Mouse (Mus musculus) neural tube, embryonic 15.5 days (tissue): Measurements from ENCODE around the gene Emid1. TPM values are rescaled to one million over a fixed set of nuclear protein-coding genes. Genes with fewer than 3 reads are reported as not detected.
"Not testable (repeated sequence)": the region's sequence is repeated elsewhere in the genome, so short reads cannot be mapped to it uniquely, and the experiment has no call there.

Experiments used
- ATAC-seq: fragments of 200-750 bp; cut with Nextera tagmentation; 2 replicates; pipeline ENCODE4 v1.8.0; 2017; ENCODE audit warnings: mild to moderate bottlenecking, moderate TSS enrichment, moderate library complexity; ENCODE audit not compliant: low FRiP score
- H3K27ac ChIP-seq: fragments of 300-500 bp; sonication (generic); replicated peaks from 2 replicates; pipeline ENCODE4 v1.5.1; 2015; ENCODE audit warnings: mild to moderate bottlenecking, inconsistent platforms
- H3K27me3 ChIP-seq: fragments of 300-500 bp; sonication (generic); replicated peaks from 2 replicates; pipeline ENCODE4 v1.6.1; 2015; ENCODE audit warnings: inconsistent platforms
- H3K36me3 ChIP-seq: fragments of 300-500 bp; sonication (generic); 2 replicates; pipeline ENCODE4 v1.6.1; 2015; ENCODE audit warnings: inconsistent platforms
- H3K4me1 ChIP-seq: fragments of 300-500 bp; sonication (generic); 2 replicates; pipeline ENCODE4 v1.6.1; 2015; ENCODE audit warnings: inconsistent platforms
- H3K4me2 ChIP-seq: fragments of 300-500 bp; sonication (generic); 2 replicates; pipeline ENCODE4 v1.6.1; 2015; ENCODE audit warnings: inconsistent platforms, mild to moderate bottlenecking, moderate library complexity
- H3K4me3 ChIP-seq: fragments of 300-500 bp; sonication (generic); replicated peaks from 2 replicates; pipeline ENCODE4 v1.5.1; 2015; ENCODE audit warnings: mild to moderate bottlenecking, inconsistent platforms
- H3K9ac ChIP-seq: fragments of 300-500 bp; sonication (generic); replicated peaks from 2 replicates; pipeline ENCODE4 v1.6.1; 2015; ENCODE audit warnings: mild to moderate bottlenecking, inconsistent platforms
- H3K9me3 ChIP-seq: fragments of 300-500 bp; sonication (generic); replicated peaks from 2 replicates; pipeline ENCODE4 v1.6.1; 2016; ENCODE audit warnings: inconsistent platforms
- WGBS: fragments of 180-500 bp; shearing (Covaris S2); methylation state at CpG from one replicate; pipeline ENCODE4 v1.1.7; 2015; ENCODE audit warnings: mixed read lengths; 5-methylcytosine and 5-hydroxymethylcytosine counted together
- polyA plus RNA-seq: library from polyadenylated mRNA; unstranded; fragments of >200 nt; fragmentation: Nextera tagmentation; extraction: Ambion mirVana; gene quantifications from 2 replicates; pipeline ENCODE4 v1.2.1, GENCODE M21; 2015

Gene Emid1
- polyA plus RNA-seq, 1 experiment from 2014 or later = 20.1 TPM

DNA sequence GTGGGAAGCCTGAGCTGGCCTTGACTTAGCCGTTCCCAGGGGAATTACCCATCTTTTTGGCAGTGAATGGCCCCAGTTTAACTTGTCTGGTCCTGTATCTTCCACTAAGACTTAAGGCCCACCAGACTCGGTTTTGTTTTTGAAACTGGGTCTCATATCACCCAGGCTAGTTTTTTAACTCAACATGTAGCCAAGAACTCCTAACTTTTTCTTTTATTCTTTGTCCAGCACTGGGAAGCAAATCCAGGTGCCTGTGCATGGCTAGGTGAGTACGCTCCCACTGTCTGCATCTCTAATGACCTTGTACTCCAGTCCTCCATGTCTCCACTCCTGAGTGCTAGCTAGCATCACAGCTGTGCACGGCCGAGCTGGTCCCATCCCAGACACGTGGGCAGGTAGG, 50.4 kb downstream of the Emid1 start:
- peaks cover 33% of the 10 kb centered on the region for H3K4me1 ChIP-seq
- no peaks in the 10 kb centered on the region for H3K9me3 ChIP-seq
- ATAC-seq = no peak
- 76% methylated on average over 6 of the region's 6 CpGs for WGBS
- H3K4me2 ChIP-seq = peak overlapping the region; percentile 72
- no peak overlapping the region; the same call in 1 of the 2 replicates for H3K27ac ChIP-seq
- peaks cover 15% of the 10 kb centered on the region; the same call in 1 of the 2 replicates for H3K36me3 ChIP-seq
- no peaks in the 10 kb centered on the region for H3K27me3 ChIP-seq
- H3K4me3 ChIP-seq = no peak overlapping the region
- H3K9ac ChIP-seq = no peak overlapping the region

DNA sequence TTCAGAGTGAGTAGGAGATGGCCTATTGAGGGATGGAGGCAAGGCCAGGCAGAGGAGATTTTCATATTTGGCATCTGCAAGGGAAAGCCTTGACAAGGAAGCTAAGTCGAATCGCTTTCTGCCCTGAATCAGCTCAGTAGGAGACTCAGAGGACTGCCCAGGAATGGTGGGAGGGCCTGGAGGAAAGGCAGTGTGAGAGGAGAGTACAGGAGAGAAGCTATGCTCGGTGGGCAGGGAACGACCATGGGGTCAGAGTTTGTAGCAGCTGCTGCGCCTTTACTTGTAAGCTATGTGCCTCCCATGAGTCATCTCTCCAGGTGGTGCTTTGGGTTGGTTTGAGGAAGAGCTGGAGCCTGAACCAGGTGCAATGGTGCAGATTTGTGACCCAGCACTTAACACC, 51.3 kb downstream of the Emid1 start:
- H3K27me3 ChIP-seq = no peaks in the 10 kb centered on the region
- H3K4me3 ChIP-seq = peak overlapping the region; percentile 97
- ATAC-seq = no peak
- H3K4me1 ChIP-seq = peaks cover 41% of the 10 kb centered on the region
- WGBS = 38% methylated on average over 5 of the region's 5 CpGs
- peaks cover 15% of the 10 kb centered on the region; the same call in 1 of the 2 replicates for H3K36me3 ChIP-seq
- H3K27ac ChIP-seq = peak overlapping the region; percentile 100
- H3K9ac ChIP-seq = peak overlapping the region; percentile 93
- peak overlapping the region; percentile 72 for H3K4me2 ChIP-seq
- no peaks in the 10 kb centered on the region for H3K9me3 ChIP-seq

DNA sequence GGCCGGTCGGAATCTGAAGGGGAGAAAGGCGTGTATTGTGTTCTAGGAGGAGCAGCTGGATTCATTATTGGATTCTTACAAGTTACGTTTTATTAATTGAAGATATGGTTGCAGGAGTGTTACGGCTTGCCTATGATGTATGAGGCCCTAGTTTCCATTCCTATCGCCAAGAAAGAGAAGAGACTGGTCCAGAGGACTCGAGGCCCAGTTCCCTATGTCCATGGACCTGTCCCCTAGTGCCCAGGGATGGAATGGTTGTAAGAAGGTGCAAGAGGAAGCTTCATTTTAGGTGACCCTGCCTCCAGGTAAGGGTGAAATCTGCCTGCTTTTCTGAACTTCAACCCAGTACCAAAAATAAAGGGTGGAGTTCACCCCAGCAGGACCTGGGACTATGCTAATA, 51.8 kb downstream of the Emid1 start:
- ATAC-seq = no peak
- peaks cover 42% of the 10 kb centered on the region for H3K4me1 ChIP-seq
- peak overlapping the region; percentile 100 for H3K27ac ChIP-seq
- no peaks in the 10 kb centered on the region for H3K9me3 ChIP-seq
- peak overlapping the region; percentile 72 for H3K4me2 ChIP-seq
- H3K9ac ChIP-seq = peak overlapping the region; percentile 93
- WGBS = under 1% methylated on average over 7 of the region's 7 CpGs
- peaks cover 10% of the 10 kb centered on the region; the same call in 1 of the 2 replicates for H3K36me3 ChIP-seq
- peak overlapping the region; percentile 97 for H3K4me3 ChIP-seq
- no peaks in the 10 kb centered on the region for H3K27me3 ChIP-seq

DNA sequence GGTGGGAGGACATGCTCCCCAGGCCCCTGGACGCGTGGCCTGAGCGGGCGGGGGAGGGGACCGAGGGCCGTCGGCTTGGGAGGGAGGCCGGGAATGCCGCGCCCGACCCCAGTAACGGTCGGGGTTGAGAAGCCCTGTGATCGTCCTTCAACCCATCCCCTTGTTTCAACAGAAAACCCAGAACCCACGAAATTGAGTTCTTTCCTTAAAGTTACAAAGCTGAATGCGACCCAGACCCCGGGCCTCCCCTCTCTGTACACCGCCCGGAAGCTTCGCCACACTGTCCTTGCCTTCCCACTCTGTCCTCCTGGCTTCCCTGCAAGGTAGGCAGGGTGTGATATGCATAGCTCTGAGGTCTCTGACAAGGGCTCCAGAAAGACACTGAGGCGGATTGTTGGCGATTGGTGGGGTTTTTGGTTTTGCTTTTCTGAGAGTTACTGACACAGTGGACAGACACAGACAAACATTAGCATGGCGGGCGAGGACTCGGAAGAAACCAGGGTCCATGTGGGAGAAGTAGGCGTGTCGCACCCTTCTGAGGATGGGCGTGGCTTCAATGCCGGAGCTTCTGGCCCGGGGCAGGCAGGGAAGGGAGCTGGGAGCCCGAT, 52.4 kb downstream of the Emid1 start:
- Histone ChIP-seq H3K4me3 (peak overlapping the region; percentile 97), H3K36me3 (peaks cover 7% of the 10 kb centered on the region; the same call in 1 of the 2 replicates), H3K27me3 (no peaks in the 10 kb centered on the region), H3K4me2 (peak overlapping the region; percentile 72), H3K9me3 (no peaks in the 10 kb centered on the region), H3K4me1 (peaks cover 42% of the 10 kb centered on the region), H3K9ac (peak overlapping the region; percentile 93), H3K27ac (peak overlapping the region; percentile 100)
- peak; percentile 79 for ATAC-seq
- 0% methylated on average over 30 of the region's 31 CpGs for WGBS

DNA sequence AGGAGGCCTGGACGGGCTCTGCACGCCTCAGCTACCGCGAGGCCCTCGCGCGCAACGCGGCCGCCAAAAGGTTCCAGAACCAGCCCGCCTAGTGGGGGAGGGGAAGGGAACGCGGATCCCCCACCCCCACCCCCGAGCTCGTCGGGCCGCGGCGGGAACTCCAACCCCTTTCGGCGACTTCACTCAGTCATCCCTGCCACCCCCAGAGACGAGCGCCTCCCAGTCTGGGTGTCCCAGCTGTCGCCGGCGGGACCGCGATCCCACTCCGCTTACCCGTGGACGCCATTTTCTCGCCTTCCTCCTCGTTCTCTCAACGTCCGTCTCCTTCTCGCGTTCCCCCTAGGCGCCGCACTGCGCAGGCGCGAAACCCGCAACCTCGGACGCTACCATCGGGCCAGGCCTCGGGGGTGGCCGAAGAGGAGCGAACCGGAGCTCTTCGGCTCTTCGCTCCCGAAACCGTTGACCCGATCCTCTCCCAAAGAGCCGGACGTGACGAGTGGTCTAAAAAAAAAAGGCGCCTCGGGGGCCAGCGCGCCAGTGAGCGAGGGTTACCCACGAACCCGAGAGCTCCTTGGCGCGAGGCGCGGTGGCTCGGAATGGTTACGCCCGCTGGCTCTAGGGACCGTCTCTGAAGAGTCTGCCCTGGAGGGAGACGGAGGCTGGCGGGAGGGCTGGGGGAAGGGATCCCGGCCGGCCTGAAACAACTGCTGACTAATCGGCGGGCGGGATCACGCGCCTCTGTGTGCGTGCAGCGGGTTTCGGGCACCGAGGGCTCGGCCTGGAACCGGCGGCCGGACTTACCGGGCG, 53.1 kb downstream of the Emid1 start, which contains the start of the genes Rhbdd3 and Ewsr1:
Gene Rhbdd3 (plus strand): TSS at position 191 of the 807 bp plus-strand sequence.
Gene Ewsr1 (minus strand): TSS at position 531 of the 807 bp plus-strand sequence.
- WGBS = under 1% methylated on average over 92 of the region's 92 CpGs
- H3K4me3 ChIP-seq = peak within 1 kb of the TSS; percentile 97
- H3K4me1 ChIP-seq = peaks cover 45% of the 10 kb centered on the region
- no peaks in the 10 kb centered on the region for H3K27me3 ChIP-seq
- ATAC-seq = peak; percentile 91
- H3K36me3 ChIP-seq = 0 out of 2 replicates have a peak, but pooled peaks cover under 1% of the 10 kb centered on the region
- H3K4me2 ChIP-seq = peak within 1 kb of the TSS; percentile 72
- no peaks in the 10 kb centered on the region for H3K9me3 ChIP-seq
- H3K27ac ChIP-seq = peak within 1 kb of the TSS; percentile 100
- peak within 1 kb of the TSS; percentile 93 for H3K9ac ChIP-seq

DNA sequence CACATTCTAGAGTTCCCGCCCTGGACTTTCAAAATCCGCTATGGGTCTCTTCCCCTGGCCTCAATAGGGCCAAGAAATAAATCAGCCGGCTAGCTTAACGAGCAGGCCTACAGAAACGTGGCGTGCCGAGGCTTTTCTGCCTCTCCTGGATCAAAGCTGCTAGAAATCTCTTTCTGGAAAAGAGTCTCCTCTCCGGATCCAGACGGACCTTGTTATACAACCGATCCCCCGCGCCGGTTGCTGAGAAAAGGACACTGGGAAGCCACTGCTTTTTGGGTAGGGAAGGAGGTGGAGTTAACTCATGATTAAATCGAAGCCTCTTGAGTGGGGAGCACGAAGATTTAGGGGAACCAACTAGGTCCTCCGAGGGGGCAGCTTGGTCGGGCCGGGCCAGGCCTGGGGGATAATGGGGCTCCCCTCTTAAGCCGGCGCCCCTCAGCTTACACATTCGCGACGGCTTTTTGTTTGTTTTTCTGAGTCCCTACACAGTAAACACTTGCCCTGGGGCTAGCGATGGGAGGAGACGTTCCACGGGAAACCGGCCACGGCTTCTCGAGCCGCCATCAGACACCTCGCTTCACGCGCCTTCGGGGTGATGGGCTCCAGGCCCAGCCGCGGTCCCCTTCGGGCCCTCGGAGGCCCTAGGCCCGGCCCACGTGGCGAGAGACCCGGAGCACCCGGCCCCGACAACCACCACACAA, 53.9 kb downstream of the Emid1 start:
- WGBS = under 1% methylated on average over 43 of the region's 44 CpGs
- 0 out of 2 replicates have a peak, but pooled peaks cover 3% of the 10 kb centered on the region for H3K36me3 ChIP-seq
- ATAC-seq = peak; percentile 10; the same call in 1 of the 2 replicates

DNA sequence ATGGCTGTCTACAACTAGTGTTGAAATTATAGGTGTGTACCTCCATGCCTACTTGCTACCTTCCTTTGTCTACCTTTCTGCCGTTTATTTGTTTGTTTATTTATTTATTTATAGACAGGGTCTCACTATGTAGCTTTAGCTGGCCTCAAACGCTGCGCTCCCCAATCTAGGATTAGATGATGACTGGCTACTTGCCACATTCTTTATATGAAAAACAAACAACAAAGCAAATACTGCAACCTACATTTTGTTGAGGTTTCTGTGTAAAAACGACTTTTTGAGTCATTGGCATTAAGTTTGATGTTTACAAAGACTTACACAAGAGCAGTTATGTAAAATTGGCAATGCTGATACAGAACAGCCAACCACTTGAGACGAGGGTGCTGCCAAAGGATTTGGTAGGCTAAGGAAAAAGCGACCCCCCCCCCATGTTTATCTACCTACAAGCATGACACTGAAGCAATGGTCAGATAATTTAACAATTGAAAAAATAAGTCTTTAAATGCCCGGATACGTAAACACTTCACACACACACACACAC, 55.5 kb downstream of the Emid1 start:
- 69% methylated on average over 8 of the region's 8 CpGs for WGBS
- H3K27me3 ChIP-seq = no peaks in the 10 kb centered on the region
- H3K9ac ChIP-seq = no peak overlapping the region
- H3K4me2 ChIP-seq = peak overlapping the region; percentile 72
- peaks cover 44% of the 10 kb centered on the region for H3K4me1 ChIP-seq
- H3K27ac ChIP-seq = no peak overlapping the region
- H3K9me3 ChIP-seq = no peaks in the 10 kb centered on the region
- peaks cover 13% of the 10 kb centered on the region for H3K36me3 ChIP-seq
- peak overlapping the region; percentile 97 for H3K4me3 ChIP-seq
- ATAC-seq = no peak

More for the DNA sequence above, 53.9 kb downstream of the Emid1 start:
- peak overlapping the region; percentile 93 for H3K9ac ChIP-seq
- peak overlapping the region; percentile 72 for H3K4me2 ChIP-seq
- peak overlapping the region; percentile 97 for H3K4me3 ChIP-seq
- H3K27me3 ChIP-seq = no peaks in the 10 kb centered on the region
- H3K9me3 ChIP-seq = no peaks in the 10 kb centered on the region
- peaks cover 45% of the 10 kb centered on the region for H3K4me1 ChIP-seq
- H3K27ac ChIP-seq = peak overlapping the region; percentile 100

DNA sequence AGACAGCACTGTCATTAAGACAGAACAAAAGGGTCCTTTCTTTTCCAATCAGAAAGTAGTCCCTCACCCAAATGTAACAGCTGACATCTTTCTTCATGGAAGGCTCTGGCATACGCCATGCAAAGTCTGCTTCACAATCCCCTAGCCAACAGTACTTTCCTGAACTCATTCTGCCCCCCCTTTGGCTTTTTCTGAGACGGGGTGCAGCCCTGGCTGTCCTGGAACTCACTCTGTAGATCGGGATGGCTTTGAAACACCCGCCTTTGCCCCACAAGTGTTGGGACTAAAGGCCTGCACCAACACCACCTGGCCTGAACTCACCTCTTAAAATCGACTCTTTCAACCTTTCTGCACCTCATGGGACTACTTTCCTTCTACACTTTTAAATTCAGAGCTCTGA, 56.2 kb downstream of the Emid1 start:
- peaks cover 18% of the 10 kb centered on the region for H3K36me3 ChIP-seq
- ATAC-seq = no peak
- 72% methylated on average over 5 of the region's 5 CpGs for WGBS
- no peak overlapping the region for H3K27ac ChIP-seq
- H3K4me1 ChIP-seq = peaks cover 38% of the 10 kb centered on the region
- H3K27me3 ChIP-seq = no peaks in the 10 kb centered on the region
- no peaks in the 10 kb centered on the region for H3K9me3 ChIP-seq
- no peak overlapping the region for H3K4me3 ChIP-seq
- H3K4me2 ChIP-seq = peak overlapping the region; percentile 72; the same call in 1 of the 2 replicates
- no peak overlapping the region for H3K9ac ChIP-seq

DNA sequence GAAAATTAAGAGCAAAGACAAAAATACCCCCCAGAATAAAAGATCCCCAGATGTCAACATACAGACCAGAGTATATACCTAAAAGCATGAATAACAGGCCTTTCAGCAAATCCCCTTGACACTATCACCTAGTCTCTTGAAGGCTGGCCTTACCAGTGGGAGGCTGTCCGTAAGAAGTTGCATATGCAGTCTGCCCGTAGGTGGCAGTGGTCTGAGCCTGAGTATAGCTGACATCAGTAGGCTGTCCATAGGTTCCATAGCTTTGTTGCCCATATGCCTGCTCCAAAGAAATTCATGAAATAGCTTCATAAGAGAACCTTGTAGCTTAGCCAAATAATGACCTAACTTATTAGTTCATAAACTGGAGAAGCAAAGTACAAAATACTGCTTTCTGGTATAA, 60.4 kb downstream of the Emid1 start:
- Histone ChIP-seq H3K4me2 (no peak overlapping the region), H3K9ac (no peak overlapping the region), H3K36me3 (peaks cover 55% of the 10 kb centered on the region), H3K4me1 (peaks cover 16% of the 10 kb centered on the region), H3K27me3 (no peaks in the 10 kb centered on the region), H3K9me3 (no peaks in the 10 kb centered on the region), H3K27ac (no peak overlapping the region), H3K4me3 (no peak overlapping the region)
- ATAC-seq = no peak
- 49% methylated on average over 2 of the region's 2 CpGs for WGBS

DNA sequence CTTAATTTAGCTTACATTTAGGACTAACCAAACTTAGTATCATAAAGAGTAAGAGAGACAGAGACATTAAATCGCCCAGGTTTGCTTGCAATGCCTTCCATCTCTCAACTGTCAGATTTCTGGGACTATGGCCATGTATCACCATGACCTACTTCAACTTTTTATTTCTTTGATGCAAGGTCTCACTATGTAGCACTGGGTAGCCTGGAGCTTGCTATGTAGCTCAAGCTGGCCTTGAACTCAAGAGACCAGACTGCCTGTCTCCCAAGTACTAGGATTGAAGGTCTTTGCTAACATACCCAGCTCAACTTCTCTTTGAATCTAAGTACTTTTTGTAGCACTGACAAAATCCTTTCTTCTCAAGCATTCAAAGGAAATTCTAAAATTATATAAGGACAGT, 62.9 kb downstream of the Emid1 start:
- Histone ChIP-seq H3K27ac (no peak overlapping the region), H3K9me3 (no peaks in the 10 kb centered on the region), H3K4me3 (no peak overlapping the region), H3K9ac (no peak overlapping the region), H3K36me3 (peaks cover 79% of the 10 kb centered on the region), H3K4me2 (no peak overlapping the region), H3K4me1 (peaks cover 4% of the 10 kb centered on the region; the same call in 1 of the 2 replicates), H3K27me3 (no peaks in the 10 kb centered on the region)
- WGBS = 98% methylated on average over 1 of the region's 1 CpGs
- no peak for ATAC-seq

DNA sequence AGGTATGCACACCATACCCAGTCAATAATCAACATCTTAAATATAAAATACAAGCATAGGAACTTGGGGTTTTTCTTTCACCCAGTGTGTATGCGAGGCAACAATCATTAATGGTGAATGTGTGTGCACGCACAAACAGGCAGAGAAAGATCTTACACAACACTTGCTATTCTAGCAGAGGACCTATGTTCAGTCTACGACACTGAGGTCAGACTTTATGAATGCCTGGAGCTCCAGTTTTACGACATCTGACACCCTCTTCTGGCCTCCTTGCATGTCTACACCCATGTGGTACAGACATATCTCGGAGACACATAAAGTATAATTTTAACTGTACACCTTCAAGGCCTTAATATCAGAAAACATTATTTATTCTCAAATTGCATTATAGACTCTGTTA, 75.2 kb downstream of the Emid1 start:
- not testable (repeated sequence) for H3K27ac ChIP-seq, ATAC-seq, H3K4me2 ChIP-seq, H3K4me1 ChIP-seq, H3K27me3 ChIP-seq, H3K9me3 ChIP-seq, H3K4me3 ChIP-seq, H3K9ac ChIP-seq
- WGBS = 86% methylated on average over 4 of the region's 5 CpGs
- peaks cover 68% of the 10 kb centered on the region for H3K36me3 ChIP-seq
